15 mouse cellular contexts compared by ENCODE assay signal in the genomic region with DNA sequence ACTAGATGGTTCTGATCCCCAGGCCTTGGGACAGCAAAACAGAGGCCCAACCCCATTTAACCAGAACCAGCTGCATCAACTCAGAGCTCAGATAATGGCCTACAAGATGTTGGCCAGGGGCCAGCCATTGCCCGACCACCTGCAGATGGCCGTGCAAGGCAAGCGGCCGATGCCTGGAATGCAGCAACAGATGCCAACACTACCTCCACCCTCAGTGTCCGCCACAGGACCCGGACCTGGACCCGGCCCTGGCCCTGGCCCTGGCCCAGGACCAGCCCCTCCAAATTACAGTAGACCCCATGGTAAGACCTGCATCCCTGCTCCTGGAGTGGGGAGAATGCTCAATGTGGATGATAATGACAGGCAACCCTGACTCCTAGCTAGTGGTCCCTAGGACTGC. TPM values are rescaled to one million over a fixed set of nuclear protein-coding genes. Genes with fewer than 3 reads are reported as not detected.
DNase-seq lines count a peak whose midpoint lies in the region; ATAC-seq and TF ChIP-seq lines count a peak whose summit lies in the region.
"Had no signal": no experiment of that assay in that cellular context is flagged by ENCODE, and none has a peak within 500 bp of the region (broad histone marks: within the 10 kb centered on the region; RNA-seq: fewer than 3 reads in every experiment).

No protein-coding gene starts in this region.

- H3K4me2 ChIP-seq in forebrain, embryonic 15.5 days (replicated peaks) = no peak overlapping the region
- H3K4me2 ChIP-seq: limb, embryonic 12.5 days; lung, embryonic 15.5 days had no signal

- H3K27me3 ChIP-seq in forebrain, embryonic 15.5 days = no peaks in the 10 kb centered on the region
- H3K27me3 ChIP-seq in forebrain, embryonic 10.5 days (ENCODE audit: poor library complexity, severe bottlenecking) = no peaks in the 10 kb centered on the region
- no peaks in the 10 kb centered on the region for H3K27me3 ChIP-seq in MEL (ENCODE audit: control insufficient read depth in 1 of 2, insufficient read depth in 2 of 2, low read length in 2 of 2)
- H3K27me3 ChIP-seq: limb, embryonic 12.5 days; lung, embryonic 15.5 days had no signal

- no peak for TF ChIP-seq EP300 in MEL (IDR thresholded peaks at IDR 0.05; ENCODE audit: low read depth in 1 of 2, low read length in 2 of 2)

- 40% methylated on average over 7 of the region's 7 CpGs for WGBS in forebrain, embryonic 15.5 days
- 95% methylated on average over 7 of the region's 7 CpGs for WGBS in forebrain, embryonic 10.5 days

- no peak overlapping the region for H3K4me3 ChIP-seq in forebrain, embryonic 15.5 days
- no peak overlapping the region for H3K4me3 ChIP-seq in forebrain, embryonic 10.5 days
- H3K4me3 ChIP-seq in layer of hippocampus, adult 2 months = no peak overlapping the region
- H3K4me3 ChIP-seq in MEL (ENCODE audit: control insufficient read depth in 1 of 2, insufficient read depth in 1 of 2, low read depth in 2 of 2, low read length in 2 of 2) = no peak overlapping the region
- H3K4me3 ChIP-seq: erythroblast, embryonic 14.5 days; limb, embryonic 12.5 days; lung, embryonic 15.5 days had no signal

- ATAC-seq in forebrain, embryonic 15.5 days (replicated peaks) = 0 out of 2 replicates have a peak, but pooled peaks have one; percentile 19
- ATAC-seq in megakaryocyte, adult 5-6 weeks (ENCODE audit: poor library complexity, severe bottlenecking) = no peak
- ATAC-seq: CD4-positive, CD25-positive, alpha-beta regulatory T cell, adult 4 months had no signal

- no peak overlapping the region; the same call in 1 of the 2 replicates for H3K27ac ChIP-seq in forebrain, embryonic 15.5 days (replicated peaks)
- no peak overlapping the region for H3K27ac ChIP-seq in forebrain, embryonic 10.5 days
- H3K27ac ChIP-seq in layer of hippocampus, adult 2 months = peak overlapping the region; percentile 15; the same call in 1 of the 2 replicates
- H3K27ac ChIP-seq in MEL (ENCODE audit: control insufficient read depth, low read depth, low read length) = no peak overlapping the region
- H3K27ac ChIP-seq: limb, embryonic 12.5 days; lung, embryonic 15.5 days had no signal

- no peaks in the 10 kb centered on the region for H3K9me3 ChIP-seq in forebrain, embryonic 15.5 days
- no peaks in the 10 kb centered on the region for H3K9me3 ChIP-seq in forebrain, embryonic 10.5 days
- no peaks in the 10 kb centered on the region for H3K9me3 ChIP-seq in MEL (replicated peaks; ENCODE audit: insufficient read depth, low read length)
- H3K9me3 ChIP-seq: limb, embryonic 12.5 days; lung, embryonic 15.5 days had no signal

- peaks cover 83% of the 10 kb centered on the region for H3K36me3 ChIP-seq in forebrain, embryonic 15.5 days
- peaks cover 93% of the 10 kb centered on the region for H3K36me3 ChIP-seq in forebrain, embryonic 10.5 days (replicated peaks)
- H3K36me3 ChIP-seq in MEL (ENCODE audit: control insufficient read depth in 1 of 2, insufficient read depth in 2 of 2, low read length in 2 of 2) = peaks cover 0 to 84% of the 10 kb centered on the region in 2 experiments; a peak in 2 of 4 replicates

- no peak for TF ChIP-seq RAD21 in MEL (IDR thresholded peaks at IDR 0.05; ENCODE audit: low read depth, low read length)

- peaks cover 20% of the 10 kb centered on the region for H3K79me2 ChIP-seq in MEL (ENCODE audit: control insufficient read depth, insufficient read depth, low read length, poor library complexity)

- H3K9ac ChIP-seq in forebrain, embryonic 15.5 days (replicated peaks) = no peak overlapping the region
- no peak overlapping the region for H3K9ac ChIP-seq in MEL (ENCODE audit: control insufficient read depth, low read depth, low read length, poor library complexity, severe bottlenecking)
- H3K9ac ChIP-seq: limb, embryonic 12.5 days; lung, embryonic 15.5 days had no signal

- 0 out of 4 replicates have a peak, but pooled peaks of 1 of the 2 experiments have one; percentile 7 for TF ChIP-seq POLR2A in MEL (IDR thresholded peaks at IDR 0.05; ENCODE audit: control insufficient read depth in 1 of 2, insufficient read depth in 1 of 2, low read depth in 1 of 2, low read length in 2 of 2, poor library complexity in 1 of 2)

- H3K4me1 ChIP-seq in forebrain, embryonic 15.5 days = no peaks in the 10 kb centered on the region; the same call in 1 of the 2 replicates
- no peaks in the 10 kb centered on the region; the same call in 1 of the 2 replicates for H3K4me1 ChIP-seq in forebrain, embryonic 10.5 days
- no peaks in the 10 kb centered on the region for H3K4me1 ChIP-seq in MEL (ENCODE audit: control insufficient read depth in 1 of 2, insufficient read depth in 2 of 2, low read length in 2 of 2)
- H3K4me1 ChIP-seq: limb, embryonic 12.5 days; lung, embryonic 15.5 days had no signal

- TF ChIP-seq CTCF in layer of hippocampus, adult 2 months (conservative IDR thresholded peaks at IDR 0.05) = no peak
- TF ChIP-seq CTCF in MEL (IDR thresholded peaks at IDR 0.05 in 2 of 3, conservative IDR thresholded peaks at IDR 0.05 in 1 of 3; ENCODE audit: control insufficient read depth in 1 of 3, insufficient read depth in 1 of 3, low read depth in 2 of 3, low read length in 3 of 3, poor library complexity in 1 of 3, severe bottlenecking in 1 of 3) = no peak

- no peak for DNase-seq in forebrain, embryonic 10.5 days (ENCODE audit: extremely low spot score, low spot score)
- DNase-seq in layer of hippocampus, adult 2 months (ENCODE audit: low spot score in 2 of 2) = no peak
- DNase-seq in layer of hippocampus, postnatal 36 days = no peak
- DNase-seq in MEL (ENCODE audit: low read depth, low spot score) = no peak
- peak; percentile 61 for DNase-seq in cerebellum, adult 9-11 months
- DNase-seq in adrenal gland, postnatal 10 days = no peak
- DNase-seq: adrenal gland, postnatal 14 days; gastrocnemius, postnatal 10 days; kidney, adult 11 months had no signal

TF ChIP-seq in MEL, 35 proteins besides CTCF, POLR2A, EP300 and RAD21:
- TF ChIP-seq CHD1 (IDR thresholded peaks at IDR 0.05; ENCODE audit: low read depth, low read length) (no peak), MYB (IDR thresholded peaks at IDR 0.05; ENCODE audit: low read depth, low read length) (0 out of 2 replicates have a peak, but pooled peaks have one; percentile 2)

RNA-seq across cellular contexts. Expression of gene Smarca4, which starts 19.7 kb away (rescaled TPM):
- polyA plus RNA-seq in forebrain, embryonic 15.5 days (2015; fragmentation: Nextera tagmentation; extraction: Ambion mirVana) = 159 and 169 TPM in 2 replicates
- polyA plus RNA-seq in forebrain, embryonic 10.5 days (2016; fragmentation: Nextera tagmentation; extraction: Ambion mirVana) = 147 and 149 TPM in 2 replicates
- 100 to 1,000 TPM; 114 to 115 TPM for total RNA-seq in layer of hippocampus, adult 2 months (2021)
- 100 to 1,000 TPM; 115 to 116 TPM for total RNA-seq in layer of hippocampus, postnatal 36 days (2021)
- total RNA-seq in MEL (2012; rRNA removed) = 249 and 263 TPM in 2 replicates
- 100 to 1,000 TPM in 1 of 2 experiments, 10 to 100 TPM in 1; 71.4 to 381 TPM for polyA plus RNA-seq in MEL (2012; ENCODE audit: insufficient read depth in 1 of 2, insufficient read length in 2 of 2, low read depth in 1 of 2, low replicate concordance in 2 of 2, missing spikeins in 1 of 2)
- 41.7 and 43.5 TPM in 2 replicates for total RNA-seq in megakaryocyte, adult 5-6 weeks (2015)
- total RNA-seq in megakaryocyte, adult 5-6 weeks (2017) = 46.0 and 56.5 TPM in 2 replicates
- total RNA-seq in adrenal gland, postnatal 10 days (2021) = 10 to 100 TPM; 58.7 to 64.8 TPM

RNA-seq across cellular contexts. Expression of gene Yipf2, which starts 43.0 kb away (rescaled TPM):
- polyA plus RNA-seq in forebrain, embryonic 15.5 days (2015; fragmentation: Nextera tagmentation; extraction: Ambion mirVana) = 23.1 and 23.7 TPM in 2 replicates
- 19.0 and 20.4 TPM in 2 replicates for polyA plus RNA-seq in forebrain, embryonic 10.5 days (2016; fragmentation: Nextera tagmentation; extraction: Ambion mirVana)
- total RNA-seq in layer of hippocampus, adult 2 months (2021) = 10 to 100 TPM; 18.6 to 19.8 TPM
- 10 to 100 TPM; 17.8 to 18.4 TPM for total RNA-seq in layer of hippocampus, postnatal 36 days (2021)
- 22.8 and 24.0 TPM in 2 replicates for total RNA-seq in MEL (2012; rRNA removed)
- polyA plus RNA-seq in MEL (2012; ENCODE audit: insufficient read depth in 1 of 2, insufficient read length in 2 of 2, low read depth in 1 of 2, low replicate concordance in 2 of 2, missing spikeins in 1 of 2) = 10 to 100 TPM in 1 of 2 experiments, not detected in 1; 84.9 TPM
- total RNA-seq in megakaryocyte, adult 5-6 weeks (2015) = 5.2 and 5.4 TPM in 2 replicates
- total RNA-seq in megakaryocyte, adult 5-6 weeks (2017) = 5.9 and 8.7 TPM in 2 replicates
- total RNA-seq in adrenal gland, postnatal 10 days (2021) = 10 to 100 TPM; 22.9 to 25.1 TPM

RNA-seq across cellular contexts. Expression of gene Timm29, which starts 43.1 kb away (rescaled TPM):
- polyA plus RNA-seq in forebrain, embryonic 15.5 days (2015; fragmentation: Nextera tagmentation; extraction: Ambion mirVana) = 58.8 and 61.2 TPM in 2 replicates
- 31.4 and 32.3 TPM in 2 replicates for polyA plus RNA-seq in forebrain, embryonic 10.5 days (2016; fragmentation: Nextera tagmentation; extraction: Ambion mirVana)
- total RNA-seq in layer of hippocampus, adult 2 months (2021) = 10 to 100 TPM; 58.3 to 62.0 TPM
- 10 to 100 TPM; 58.9 to 59.4 TPM for total RNA-seq in layer of hippocampus, postnatal 36 days (2021)
- total RNA-seq in MEL (2012; rRNA removed) = 74.1 and 87.9 TPM in 2 replicates
- 100 to 1,000 TPM in 1 of 2 experiments, 10 to 100 TPM in 1; 45.8 to 163 TPM for polyA plus RNA-seq in MEL (2012; ENCODE audit: insufficient read depth in 1 of 2, insufficient read length in 2 of 2, low read depth in 1 of 2, low replicate concordance in 2 of 2, missing spikeins in 1 of 2)
- 20.5 and 22.2 TPM in 2 replicates for total RNA-seq in megakaryocyte, adult 5-6 weeks (2015)
- 21.3 and 22.3 TPM in 2 replicates for total RNA-seq in megakaryocyte, adult 5-6 weeks (2017)
- total RNA-seq in adrenal gland, postnatal 10 days (2021) = 10 to 100 TPM; 46.3 to 48.3 TPM
